Comparison of ENCODE assay signal across 11 mouse cellular contexts in genomic region chr6:72326274-72326673, GRCm38 (mm10). TPM values are rescaled to one million over a fixed set of nuclear protein-coding genes. Genes with fewer than 3 reads are reported as not detected.
DNase-seq lines count a peak whose midpoint lies in the region; ATAC-seq lines count a peak whose summit lies in the region.
"Had no signal": no experiment of that assay in that cellular context is flagged by ENCODE, and none has a peak within 500 bp of the region (broad histone marks: within the 10 kb centered on the region; RNA-seq: fewer than 3 reads in every experiment).

No protein-coding gene starts in this region.

- 83% methylated on average over 6 of the region's 6 CpGs for WGBS in neural tube, embryonic 15.5 days

- no peaks in the 10 kb centered on the region for H3K9me3 ChIP-seq in neural tube, embryonic 15.5 days (replicated peaks)
- H3K9me3 ChIP-seq: embryonic facial prominence, embryonic 12.5 days had no signal

- H3K4me1 ChIP-seq in neural tube, embryonic 15.5 days = no peaks in the 10 kb centered on the region
- H3K4me1 ChIP-seq: embryonic facial prominence, embryonic 12.5 days had no signal

- H3K27me3 ChIP-seq in neural tube, embryonic 15.5 days (replicated peaks) = no peaks in the 10 kb centered on the region
- H3K27me3 ChIP-seq: embryonic facial prominence, embryonic 12.5 days had no signal

- ATAC-seq in neutrophil, adult 5-6 weeks (ENCODE audit: extremely low read depth, insufficient number of reproducible peaks, low FRiP score, poor library complexity, severe bottlenecking) = peak; percentile 64; the same call in 1 of the 2 replicates
- ATAC-seq in neural tube, embryonic 15.5 days (ENCODE audit: low FRiP score) = no peak

- H3K4me3 ChIP-seq in neural tube, embryonic 15.5 days (replicated peaks) = no peak overlapping the region
- H3K4me3 ChIP-seq: embryonic facial prominence, embryonic 12.5 days had no signal

- no peak overlapping the region for H3K9ac ChIP-seq in neural tube, embryonic 15.5 days (replicated peaks)
- H3K9ac ChIP-seq: embryonic facial prominence, embryonic 12.5 days had no signal

- no peak overlapping the region for H3K27ac ChIP-seq in neural tube, embryonic 15.5 days (replicated peaks)
- H3K27ac ChIP-seq: embryonic facial prominence, embryonic 12.5 days had no signal

- no peak overlapping the region for H3K4me2 ChIP-seq in neural tube, embryonic 15.5 days
- H3K4me2 ChIP-seq: embryonic facial prominence, embryonic 12.5 days had no signal

- DNase-seq in left cerebral cortex, adult 18-20 months (ENCODE audit: low spot score in 2 of 2) = peak; percentile 40 to 46
- no peak for DNase-seq in left cerebral cortex, adult 11 months (ENCODE audit: low spot score)
- DNase-seq in ES-CJ7 (ENCODE audit: low read depth, low spot score) = peak; percentile 51
- peak; percentile 53 to 56 for DNase-seq in adrenal gland, postnatal 36 days
- peak; percentile 53 to 62 for DNase-seq in kidney, postnatal 4 days
- no peak for DNase-seq in urinary bladder, postnatal 4 days (ENCODE audit: low spot score in 2 of 2)

- peaks cover 83% of the 10 kb centered on the region for H3K36me3 ChIP-seq in neural tube, embryonic 15.5 days

RNA-seq across cellular contexts. Expression of gene Usp39, which starts 18.7 kb away (rescaled TPM):
- total RNA-seq in left cerebral cortex, adult 18-20 months (2021) = 10 to 100 TPM; 32.6 to 33.6 TPM
- 10 to 100 TPM; 29.5 to 35.1 TPM for total RNA-seq in adrenal gland, postnatal 36 days (2021)
- 34.1 and 44.6 TPM in 2 replicates for total RNA-seq in neutrophil, adult 5-6 weeks (2017)
- 36.7 and 39.2 TPM in 2 replicates for polyA plus RNA-seq in neural tube, embryonic 15.5 days (2015; fragmentation: Nextera tagmentation; extraction: Ambion mirVana)

RNA-seq across cellular contexts. Expression of gene 0610030E20Rik, which starts 20.8 kb away (rescaled TPM):
- total RNA-seq in left cerebral cortex, adult 18-20 months (2021) = 10 to 100 TPM; 17.1 to 17.7 TPM
- 10 to 100 TPM; 24.1 to 30.5 TPM for total RNA-seq in adrenal gland, postnatal 36 days (2021)
- 44.6 and 44.9 TPM in 2 replicates for total RNA-seq in neutrophil, adult 5-6 weeks (2017)
- 15.4 and 19.2 TPM in 2 replicates for polyA plus RNA-seq in neural tube, embryonic 15.5 days (2015; fragmentation: Nextera tagmentation; extraction: Ambion mirVana)

RNA-seq across cellular contexts. Expression of gene Sftpb, which starts 21.9 kb away (rescaled TPM):
- total RNA-seq in left cerebral cortex, adult 18-20 months (2021) = not detected
- total RNA-seq in adrenal gland, postnatal 36 days (2021) = not detected
- not detected in 2 replicates for total RNA-seq in neutrophil, adult 5-6 weeks (2017)
- polyA plus RNA-seq in neural tube, embryonic 15.5 days (2015; fragmentation: Nextera tagmentation; extraction: Ambion mirVana) = 0.13 and 0.40 TPM in 2 replicates
- total RNA-seq: layer of hippocampus, postnatal 10 days had no signal
- polyA plus RNA-seq: embryonic facial prominence, embryonic 12.5 days; neural tube, embryonic 14.5 days had no signal

RNA-seq across cellular contexts. Expression of gene Tmem150a, which starts 29.0 kb away (rescaled TPM):
- 10 to 100 TPM in 1 of 2 experiments, 1 to 10 TPM in 1; 6.8 to 11.0 TPM for total RNA-seq in left cerebral cortex, adult 18-20 months (2021)
- total RNA-seq in adrenal gland, postnatal 36 days (2021) = 10 to 100 TPM; 19.5 to 22.5 TPM
- 0.93 and 2.2 TPM in 2 replicates for total RNA-seq in neutrophil, adult 5-6 weeks (2017)
- 21.2 and 21.5 TPM in 2 replicates for polyA plus RNA-seq in neural tube, embryonic 15.5 days (2015; fragmentation: Nextera tagmentation; extraction: Ambion mirVana)

RNA-seq across cellular contexts. Expression of gene Rnf181, which starts 40.5 kb away (rescaled TPM):
- 10 to 100 TPM; 78.9 to 81.5 TPM for total RNA-seq in left cerebral cortex, adult 18-20 months (2021)
- 100 to 1,000 TPM; 258 to 471 TPM for total RNA-seq in adrenal gland, postnatal 36 days (2021)
- 79.3 and 102 TPM in 2 replicates for total RNA-seq in neutrophil, adult 5-6 weeks (2017)
- polyA plus RNA-seq in neural tube, embryonic 15.5 days (2015; fragmentation: Nextera tagmentation; extraction: Ambion mirVana) = 145 and 147 TPM in 2 replicates

Comparison
In these comparisons a context has a peak if more than half of its experiments do, and no peak if none do; other contexts are left out.
1. DNase-seq: peak in left cerebral cortex, adult 18-20 months (2 of 2), ES-CJ7 (single experiment), adrenal gland, postnatal 36 days (2 of 2) and kidney, postnatal 4 days (2 of 2); none in left cerebral cortex, adult 11 months (single experiment) and urinary bladder, postnatal 4 days (0 of 2).